Mouse (Mus musculus): ENCODE data around the gene Gon7.

DNA sequence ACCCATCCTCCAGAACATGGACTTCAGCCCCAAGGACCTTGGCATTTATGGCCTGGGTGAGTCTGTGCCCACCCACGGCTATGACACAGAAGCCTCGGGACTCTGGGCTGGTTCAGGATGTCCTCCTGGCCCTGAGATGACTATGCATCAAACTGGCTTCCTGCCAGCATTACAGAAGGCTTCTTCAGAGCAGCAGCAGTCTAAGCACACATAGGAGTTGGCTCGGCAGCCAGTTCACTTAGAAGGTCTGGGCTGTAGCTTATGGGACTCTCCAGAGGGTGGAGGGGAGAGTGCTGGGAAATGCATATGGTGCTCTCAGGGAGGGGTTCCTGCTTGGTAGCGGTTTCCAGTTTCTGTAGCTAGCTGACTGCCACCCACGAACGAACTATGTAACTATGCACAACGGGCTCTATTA, 31.8 kb downstream of the Gon7 start:
- TF ChIP-seq CTCF (IDR thresholded peaks at IDR 0.05; ENCODE audit: low read depth) (no peak), EP300 (IDR thresholded peaks at IDR 0.05; ENCODE audit: low read depth) (no peak)
